Mouse (Mus musculus) stomach, embryonic 16.5 days (tissue): ENCODE measurements around the gene Man2b2. TPM values are rescaled to one million over a fixed set of nuclear protein-coding genes. Genes with fewer than 3 reads are reported as not detected.

ENCODE experiments used
- ATAC-seq: fragments of 200-750 bp; cut with Nextera tagmentation; 2 replicates; pipeline ENCODE4 v1.8.0; 2017; ENCODE audit warnings: moderate number of reproducible peaks, moderate TSS enrichment; ENCODE audit not compliant: insufficient read depth, low FRiP score
- H3K27ac ChIP-seq: fragments of 300-500 bp; sonication (generic); 2 replicates; pipeline ENCODE4 v1.5.1; 2014; ENCODE audit warnings: low read length
- H3K27me3 ChIP-seq: fragments of 300-500 bp; sonication (generic); 2 replicates; pipeline ENCODE4 v1.6.1; 2014; ENCODE audit warnings: low read length, control low read depth, mixed read lengths; ENCODE audit not compliant: control insufficient read depth, insufficient read depth
- H3K36me3 ChIP-seq: fragments of 300-500 bp; sonication (generic); 2 replicates; pipeline ENCODE4 v1.6.1; 2014; ENCODE audit warnings: low read length; ENCODE audit not compliant: control insufficient read depth, insufficient read depth
- H3K4me1 ChIP-seq: fragments of 300-500 bp; sonication (generic); 2 replicates; pipeline ENCODE4 v1.6.1; 2014; ENCODE audit warnings: low read length, control low read depth, mixed read lengths; ENCODE audit not compliant: control insufficient read depth, insufficient read depth
- H3K4me2 ChIP-seq: fragments of 300-500 bp; sonication (generic); 2 replicates; pipeline ENCODE4 v1.6.1; 2014; ENCODE audit warnings: low read depth, low read length, mixed read lengths
- H3K4me3 ChIP-seq: fragments of 300-500 bp; sonication (generic); replicated peaks from 2 replicates; pipeline ENCODE4 v1.5.1; 2014; ENCODE audit warnings: mild to moderate bottlenecking, low read length
- H3K9ac ChIP-seq: fragments of 300-500 bp; sonication (generic); 2 replicates; pipeline ENCODE4 v1.6.1; 2014; ENCODE audit warnings: low read length
- H3K9me3 ChIP-seq: fragments of 300-500 bp; sonication (generic); replicated peaks from 2 replicates; pipeline ENCODE4 v1.6.1; 2016; ENCODE audit warnings: low read length, control low read depth; ENCODE audit not compliant: control insufficient read depth
- WGBS: fragments of 180-500 bp; shearing (Covaris S2); extraction: QIAGEN DNeasy Blood & Tissue Kit; methylation state at CpG from one replicate; pipeline ENCODE4 v1.1.7; 2014; 5-methylcytosine and 5-hydroxymethylcytosine counted together
- polyA plus RNA-seq: library from polyadenylated mRNA; unstranded; fragments of >200 nt; fragmentation: Nextera tagmentation; extraction: Ambion mirVana; gene quantifications from 2 replicates; pipeline ENCODE4 v1.2.1, GENCODE M21; 2015

Gene Man2b2
- polyA plus RNA-seq, 1 experiment from 2014 or later = 21.8 TPM

DNA sequence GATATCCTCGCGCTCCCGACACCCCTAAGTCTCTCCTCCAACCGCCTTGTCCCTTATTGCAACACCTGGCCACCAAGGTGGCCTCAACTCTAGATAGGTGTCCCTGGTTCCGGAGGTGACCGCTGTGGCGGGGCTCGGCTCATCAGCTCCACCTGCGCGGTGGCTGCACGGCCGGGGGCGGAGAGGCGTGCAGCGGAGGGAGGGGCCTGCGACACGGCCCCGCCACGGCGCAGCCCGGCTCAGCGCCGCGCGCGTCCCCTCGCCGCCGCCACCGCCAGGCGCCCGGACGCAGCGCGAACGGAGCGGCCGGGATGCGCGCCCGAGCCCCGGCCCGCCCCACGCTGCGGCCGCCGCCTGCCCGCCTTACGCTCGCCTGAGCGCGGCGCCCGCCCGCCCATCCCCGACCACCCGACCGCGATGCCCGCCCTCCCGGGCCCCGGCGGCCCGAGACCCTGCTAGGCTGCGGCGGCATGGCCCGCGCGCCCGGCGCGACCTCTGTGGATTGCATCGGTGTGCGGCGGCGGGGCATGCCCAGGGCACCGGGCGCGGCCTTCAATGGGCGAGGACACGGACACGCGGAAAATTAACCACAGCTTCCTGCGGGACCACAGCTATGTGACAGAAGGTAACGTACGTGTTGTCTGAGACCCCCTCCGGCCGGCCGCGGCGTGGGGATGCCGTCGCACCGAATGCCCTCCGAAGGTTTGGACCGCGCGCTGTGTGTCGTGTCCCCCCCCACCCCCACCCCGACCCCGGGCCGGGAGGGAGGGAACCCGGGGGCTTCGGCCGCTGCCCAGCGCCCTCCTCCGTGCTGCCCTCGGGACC, 38.0 kb upstream of the Man2b2 start, which contains the start of gene Ppp2r2c:
Gene Ppp2r2c (plus strand): TSS at position 248 of the 825 bp plus-strand sequence.
- Histone ChIP-seq H3K9ac (peak within 1 kb of the TSS; percentile 16; the same call in 1 of the 2 replicates), H3K27me3 (peaks cover 74% of the 10 kb centered on the region)

DNA sequence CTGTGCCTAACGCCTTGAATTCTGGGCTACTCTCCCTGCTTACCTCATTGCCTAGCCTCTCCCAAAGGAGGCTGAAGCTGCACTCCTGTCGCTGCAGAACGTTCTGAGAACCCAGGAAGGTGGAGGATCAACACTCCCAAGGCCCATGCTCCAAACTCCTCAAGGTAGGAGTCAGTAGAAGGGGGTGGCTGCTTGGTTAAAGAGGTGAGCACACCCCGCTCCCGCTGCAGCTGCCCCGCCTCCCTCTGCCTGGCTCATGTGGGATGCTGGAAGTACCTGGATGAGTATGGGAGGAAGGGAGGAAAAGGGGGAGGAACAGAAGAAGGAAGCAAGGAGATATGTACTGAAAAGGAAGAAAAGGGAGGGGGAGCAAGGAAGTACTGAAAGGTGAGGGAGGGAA, 37.1 kb upstream of the Man2b2 start:
- Histone ChIP-seq H3K4me3 (no peak overlapping the region), H3K27ac (no peak overlapping the region), H3K27me3 (peaks cover 69% of the 10 kb centered on the region), H3K9ac (no peak overlapping the region), H3K4me1 (no peaks in the 10 kb centered on the region; the same call in 1 of the 2 replicates), H3K36me3 (no peaks in the 10 kb centered on the region), H3K9me3 (no peaks in the 10 kb centered on the region; the same call in 1 of the 2 replicates), H3K4me2 (no peak overlapping the region)
- 6% methylated on average over 6 of the region's 6 CpGs for WGBS
- ATAC-seq = no peak

More for the DNA sequence above, 38.0 kb upstream of the Man2b2 start, which contains the start of gene Ppp2r2c:
- Histone ChIP-seq H3K4me1 (no peaks in the 10 kb centered on the region; the same call in 1 of the 2 replicates), H3K27ac (no peak within 1 kb of the TSS), H3K4me3 (peak within 1 kb of the TSS; percentile 41), H3K9me3 (no peaks in the 10 kb centered on the region; the same call in 1 of the 2 replicates), H3K36me3 (no peaks in the 10 kb centered on the region), H3K4me2 (peak within 1 kb of the TSS; percentile 71)
- no peak; the same call in 1 of the 2 replicates for ATAC-seq
- 1% methylated on average over 97 of the region's 108 CpGs for WGBS

GRCm38 (mm10) chr5:36866701-36867250, 36.3 kb upstream of the Man2b2 start:
- H3K27ac ChIP-seq = no peak overlapping the region
- H3K36me3 ChIP-seq = no peaks in the 10 kb centered on the region
- no peak for ATAC-seq
- H3K4me1 ChIP-seq = no peaks in the 10 kb centered on the region; the same call in 1 of the 2 replicates
- H3K9ac ChIP-seq = no peak overlapping the region
- H3K4me3 ChIP-seq = no peak overlapping the region
- H3K27me3 ChIP-seq = peaks cover 67% of the 10 kb centered on the region
- no peak overlapping the region for H3K4me2 ChIP-seq
- no peaks in the 10 kb centered on the region; the same call in 1 of the 2 replicates for H3K9me3 ChIP-seq
- WGBS = 75% methylated on average over 7 of the region's 7 CpGs

- Histone ChIP-seq H3K4me3 (no peak overlapping the region), H3K36me3 (no peaks in the 10 kb centered on the region), H3K9ac (no peak overlapping the region), H3K27me3 (peaks cover 10% of the 10 kb centered on the region), H3K4me1 (no peaks in the 10 kb centered on the region), H3K4me2 (no peak overlapping the region), H3K9me3 (no peaks in the 10 kb centered on the region), H3K27ac (no peak overlapping the region)
- ATAC-seq = no peak
- WGBS = 90% methylated on average over 2 of the region's 2 CpGs
Observed at GRCm38 (mm10) chr5:36861084-36861483, 30.6 kb upstream of the Man2b2 start.

DNA sequence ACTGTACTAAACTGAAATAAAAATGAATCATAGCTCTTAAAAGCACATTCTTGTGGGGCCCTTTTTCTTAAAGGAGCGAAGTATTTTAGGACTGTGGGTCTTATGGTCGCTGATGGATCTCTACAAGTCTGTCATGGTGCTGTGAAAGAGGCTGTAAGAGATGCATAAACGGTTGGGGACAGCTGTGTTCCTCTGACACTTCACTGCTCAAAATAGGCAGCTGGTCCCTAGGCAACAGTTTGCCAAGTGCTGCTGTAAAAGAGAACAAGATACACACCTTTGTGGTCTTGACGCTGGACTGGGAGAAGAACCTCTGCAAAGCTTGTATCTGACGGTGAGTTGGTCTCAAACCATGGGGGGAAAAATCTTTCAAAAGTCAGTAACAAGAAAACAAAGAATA, 27.1 kb upstream of the Man2b2 start:
- no peak overlapping the region for H3K27ac ChIP-seq
- 72% methylated on average over 5 of the region's 5 CpGs for WGBS
- ATAC-seq = no peak
- no peak overlapping the region for H3K4me2 ChIP-seq
- no peaks in the 10 kb centered on the region for H3K27me3 ChIP-seq
- no peaks in the 10 kb centered on the region for H3K9me3 ChIP-seq
- H3K36me3 ChIP-seq = no peaks in the 10 kb centered on the region
- no peak overlapping the region for H3K4me3 ChIP-seq
- no peak overlapping the region for H3K9ac ChIP-seq
- H3K4me1 ChIP-seq = no peaks in the 10 kb centered on the region

DNA sequence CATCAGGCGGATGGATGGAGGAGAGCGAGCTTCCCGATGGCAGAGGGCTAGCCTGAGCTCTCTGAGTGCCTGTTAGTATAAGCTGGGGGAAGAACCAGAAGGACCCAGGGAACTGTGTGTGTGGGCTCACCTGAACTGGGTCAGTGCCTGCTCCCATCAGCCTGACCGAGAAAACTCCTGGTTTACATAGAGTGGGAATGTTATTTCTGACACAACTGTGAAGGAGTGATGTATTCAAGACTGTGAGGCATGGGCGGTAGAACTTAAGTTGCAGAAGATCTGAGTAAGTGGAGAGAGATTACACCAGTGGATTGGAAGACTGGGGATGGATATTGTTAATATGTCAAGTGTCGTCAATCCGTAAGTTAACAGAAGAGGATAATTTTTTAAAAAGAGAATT, 26.1 kb upstream of the Man2b2 start:
- H3K9me3 ChIP-seq = no peaks in the 10 kb centered on the region
- H3K36me3 ChIP-seq = no peaks in the 10 kb centered on the region
- H3K4me2 ChIP-seq = no peak overlapping the region
- no peaks in the 10 kb centered on the region for H3K27me3 ChIP-seq
- no peak overlapping the region for H3K4me3 ChIP-seq
- no peak overlapping the region for H3K27ac ChIP-seq
- 82% methylated on average over 7 of the region's 7 CpGs for WGBS
- no peaks in the 10 kb centered on the region for H3K4me1 ChIP-seq
- ATAC-seq = no peak
- no peak overlapping the region for H3K9ac ChIP-seq

DNA sequence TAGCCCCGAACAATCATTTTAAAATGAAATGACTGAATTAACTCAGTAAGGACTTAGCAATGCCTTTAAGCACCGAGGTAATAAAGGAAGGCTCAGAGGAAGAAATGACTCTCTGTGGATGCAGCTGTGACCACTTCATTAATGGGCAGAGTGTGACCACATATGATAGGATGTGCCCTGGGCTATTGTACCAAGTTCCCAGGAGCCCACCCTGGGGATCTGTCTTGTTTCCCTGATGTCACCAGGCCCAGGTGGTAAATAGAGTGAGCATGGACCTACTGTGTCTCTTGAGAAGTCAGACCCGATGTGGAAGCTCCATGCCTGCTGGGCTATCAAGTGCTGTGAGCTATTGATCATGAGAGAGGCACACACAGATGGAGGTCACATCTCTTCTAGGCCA, 24.7 kb upstream of the Man2b2 start:
- H3K4me1 ChIP-seq = no peaks in the 10 kb centered on the region
- no peak overlapping the region for H3K27ac ChIP-seq
- no peak overlapping the region for H3K4me3 ChIP-seq
- 79% methylated on average over 3 of the region's 3 CpGs for WGBS
- H3K27me3 ChIP-seq = no peaks in the 10 kb centered on the region
- H3K9ac ChIP-seq = no peak overlapping the region
- no peak for ATAC-seq
- H3K4me2 ChIP-seq = no peak overlapping the region
- H3K36me3 ChIP-seq = no peaks in the 10 kb centered on the region
- no peaks in the 10 kb centered on the region for H3K9me3 ChIP-seq

GRCm38 (mm10) chr5:36851572-36851971, 21.1 kb upstream of the Man2b2 start:
- 26% methylated on average over 4 of the region's 4 CpGs for WGBS
- Histone ChIP-seq H3K27ac (no peak overlapping the region), H3K27me3 (no peaks in the 10 kb centered on the region), H3K9me3 (no peaks in the 10 kb centered on the region), H3K4me1 (no peaks in the 10 kb centered on the region), H3K4me2 (no peak overlapping the region), H3K9ac (no peak overlapping the region), H3K4me3 (no peak overlapping the region), H3K36me3 (no peaks in the 10 kb centered on the region)
- no peak for ATAC-seq

GRCm38 (mm10) chr5:36844490-36844889, 14.0 kb upstream of the Man2b2 start:
- Histone ChIP-seq H3K36me3 (no peaks in the 10 kb centered on the region), H3K27ac (no peak overlapping the region), H3K4me3 (no peak overlapping the region), H3K4me2 (no peak overlapping the region), H3K4me1 (no peaks in the 10 kb centered on the region), H3K9me3 (no peaks in the 10 kb centered on the region), H3K9ac (no peak overlapping the region), H3K27me3 (no peaks in the 10 kb centered on the region)
- WGBS = 85% methylated on average over 10 of the region's 10 CpGs
- no peak for ATAC-seq
